Mouse (Mus musculus) megakaryocyte progenitor cell, adult 5-6 weeks (primary cell): ENCODE results near the gene Rnf39. TPM values are rescaled to one million over a fixed set of nuclear protein-coding genes. Genes with fewer than 3 reads are reported as not detected.
"Not testable (repeated sequence)": the region's sequence is repeated elsewhere in the genome, so short reads cannot be mapped to it uniquely, and the experiment has no call there.

Experiments
- ATAC-seq: replicated peaks from 2 replicates; pipeline ENCODE4 v1.8.0; 2016; ENCODE audit warnings: mild to moderate bottlenecking, moderate TSS enrichment, inconsistent platforms; ENCODE audit not compliant: poor library complexity
- total RNA-seq, 2 experiments: library from RNA; stranded (forward) in 1 of 2; stranded (reverse) in 1 of 2; fragments of 157-497, 149-512 nt in 1 of 2; fragments of 200-1000 nt in 1 of 2; gene quantifications; 2 replicates each; pipeline versions ENCODE4 v1.2.3 to v1.2.4; 2015 to 2017

Rnf39 gene
- total RNA-seq, 2 experiments from 2014 or later = not detected

DNA sequence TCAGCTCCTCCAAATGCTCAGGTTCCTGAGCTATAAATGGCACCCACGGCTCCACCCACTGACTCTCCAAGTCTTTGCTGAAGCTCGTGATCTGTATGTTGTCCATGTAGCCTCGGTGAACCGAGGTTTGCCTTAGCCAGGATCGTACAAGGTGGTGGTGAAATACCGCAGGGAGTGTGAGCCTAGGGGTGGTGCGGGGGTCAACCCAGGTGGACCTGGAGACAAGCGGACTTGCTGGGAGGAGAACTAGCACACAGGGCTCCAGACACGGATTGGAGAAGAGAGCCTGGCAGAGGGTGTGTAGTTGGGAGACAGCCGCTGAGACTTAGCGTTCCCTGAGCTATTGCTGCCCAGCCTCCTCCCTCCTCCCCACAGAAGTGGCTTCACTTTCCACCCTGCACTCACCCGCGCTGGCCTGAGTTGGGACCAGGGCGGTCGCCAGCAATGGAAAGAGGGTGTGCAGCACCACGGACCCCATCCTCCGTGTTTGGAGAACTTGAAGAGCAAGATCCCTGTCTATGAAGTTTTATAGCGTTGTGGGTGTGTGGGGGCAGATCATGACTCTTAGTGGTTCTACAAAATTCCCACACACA lies 38.6 kb downstream of the Rnf39 start, which contains the start of gene 2410137M14Rik:
TSS of gene 2410137M14Rik (minus strand) at position 17 of the 593 bp plus-strand sequence.
- ATAC-seq = peak; percentile 53

DNA sequence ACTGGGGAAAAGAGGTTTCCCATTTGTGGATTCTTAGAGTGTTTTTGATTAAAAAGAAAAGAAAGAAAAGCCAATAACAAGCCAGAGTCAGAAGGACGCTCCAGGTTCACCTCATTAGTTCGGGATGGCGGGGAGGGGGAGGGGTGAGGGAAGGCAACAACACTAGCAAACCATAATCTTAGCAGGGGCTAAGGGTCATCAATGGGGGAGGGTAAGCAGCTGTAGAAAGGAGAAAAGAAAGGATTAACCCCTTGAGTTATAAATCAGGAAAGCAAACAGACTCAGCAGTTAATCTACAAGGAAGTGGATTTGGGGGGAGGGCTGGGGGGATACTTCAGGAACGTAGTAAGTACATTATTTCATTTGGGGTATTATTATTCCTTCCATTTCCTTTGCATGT lies 39.1 kb downstream of the Rnf39 start:
- no peak for ATAC-seq

- no peak; the same call in 1 of the 2 replicates for ATAC-seq
These were observed 39.8 kb downstream of the Rnf39 start for GRCm38 (mm10) chr17:36982253-36983155.

GRCm38 (mm10) chr17:36988475-36988874 lies 45.8 kb downstream of the Rnf39 start:
- peak; percentile 38; the same call in 1 of the 2 replicates for ATAC-seq

- ATAC-seq = no peak
These were observed 46.7 kb downstream of the Rnf39 start, which contains the start of gene H2-M5 for GRCm38 (mm10) chr17:36989437-36989836. Gene H2-M5, minus strand, starts transcription at chr17:36989537.

DNA sequence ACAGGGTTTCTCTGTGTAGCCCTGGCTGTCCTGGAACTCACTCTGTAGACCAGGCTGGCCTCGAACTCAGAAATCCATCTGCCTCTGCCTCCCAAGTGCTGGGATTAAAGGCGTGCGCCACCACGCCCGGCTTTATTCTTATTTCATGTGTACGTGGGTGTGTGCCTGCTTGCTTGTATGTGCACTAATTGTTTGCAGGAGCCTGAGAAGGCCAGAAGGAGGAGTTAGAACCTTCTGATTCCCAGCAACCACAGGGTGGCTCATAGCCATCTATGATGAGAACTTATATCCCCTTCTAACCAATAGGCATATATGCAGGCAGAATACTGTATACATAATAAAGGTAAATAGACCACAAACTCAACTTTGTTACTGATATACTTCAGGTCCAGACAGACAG lies 47.9 kb downstream of the Rnf39 start:
- not testable (repeated sequence) for ATAC-seq

DNA sequence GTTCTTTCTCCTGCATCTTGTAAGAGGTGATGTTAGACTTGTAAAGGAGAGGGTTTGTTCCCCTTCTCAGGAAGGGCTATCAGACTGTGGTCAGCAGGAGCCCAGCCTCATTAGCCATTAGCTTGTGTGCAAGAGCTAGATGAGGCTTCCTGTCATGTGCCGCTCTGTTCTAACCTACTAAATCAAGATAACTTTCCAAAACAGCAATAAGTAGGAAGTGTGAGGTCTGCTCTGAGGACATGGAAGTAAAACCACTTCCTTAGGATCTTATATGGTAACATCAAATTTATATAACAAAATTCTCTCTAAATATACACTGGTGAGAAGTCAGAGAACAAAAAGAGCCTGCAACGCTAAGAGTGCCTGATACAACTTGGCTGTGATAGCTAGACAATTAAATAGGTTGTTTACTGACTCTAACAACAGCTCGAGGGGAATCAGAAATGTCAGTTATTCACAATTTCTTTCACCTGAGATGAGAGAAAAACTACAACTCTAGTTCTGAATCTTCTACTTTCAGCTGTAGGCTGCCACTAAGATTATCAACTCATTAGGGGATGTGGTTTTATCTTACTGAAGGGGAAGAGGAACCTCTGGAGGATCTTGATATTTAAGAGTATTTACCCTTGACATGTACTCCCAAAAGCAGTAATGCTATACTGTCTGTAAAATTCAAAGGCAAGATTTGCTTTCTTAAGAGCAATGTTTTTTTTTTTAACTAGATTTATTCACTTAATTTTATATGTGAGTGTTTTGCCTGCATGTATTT lies 49.8 kb downstream of the Rnf39 start:
- peak; percentile 72 for ATAC-seq

DNA sequence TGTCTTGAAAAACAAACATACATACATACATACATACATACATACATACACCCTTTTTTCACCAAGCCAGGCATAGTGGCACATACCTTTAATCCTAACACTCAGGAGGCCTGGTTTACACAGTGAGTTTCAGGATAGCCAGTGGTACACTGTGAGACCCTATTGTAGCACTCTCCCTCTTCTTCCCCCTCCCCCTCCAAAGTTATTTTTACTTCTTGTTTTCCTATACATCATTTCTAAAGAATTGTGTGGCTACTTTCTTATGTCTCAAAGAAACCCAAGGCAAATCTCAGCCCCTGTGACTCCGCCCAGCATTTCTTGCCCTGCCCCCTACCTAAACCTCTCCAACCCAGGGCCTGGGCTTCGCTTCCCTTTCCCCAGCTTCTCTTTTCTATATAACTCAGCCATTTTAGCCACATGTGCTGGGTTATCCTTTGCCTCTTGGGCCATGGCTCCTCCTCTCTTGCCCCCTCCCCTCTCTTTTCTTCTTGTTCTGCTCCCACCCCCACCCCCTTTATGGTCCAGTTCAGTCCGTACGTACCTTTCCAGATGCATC lies 51.1 kb downstream of the Rnf39 start:
- ATAC-seq = peak; percentile 45; the same call in 1 of the 2 replicates

DNA sequence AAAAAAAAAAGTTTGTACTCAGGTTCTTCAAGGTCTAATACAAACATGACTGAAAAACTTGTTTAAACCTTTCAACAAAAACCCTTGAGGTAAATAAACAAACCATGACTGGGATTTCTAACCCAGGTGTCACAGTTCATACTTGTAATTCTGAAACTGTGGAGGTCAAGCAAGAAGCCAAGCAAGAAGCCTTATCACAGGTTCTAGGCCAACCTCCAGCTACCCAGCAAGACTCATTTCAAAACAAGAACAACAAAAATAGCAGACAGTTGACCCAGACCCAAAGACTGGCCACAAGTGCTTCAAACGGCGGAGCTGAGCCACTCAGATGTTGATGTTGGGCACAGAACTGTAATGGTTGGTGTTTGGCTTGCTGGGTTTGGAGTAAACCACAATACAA lies 51.8 kb downstream of the Rnf39 start:
- no peak for ATAC-seq

GRCm38 (mm10) chr17:36995448-36995847 lies 52.7 kb downstream of the Rnf39 start:
- ATAC-seq = no peak

DNA sequence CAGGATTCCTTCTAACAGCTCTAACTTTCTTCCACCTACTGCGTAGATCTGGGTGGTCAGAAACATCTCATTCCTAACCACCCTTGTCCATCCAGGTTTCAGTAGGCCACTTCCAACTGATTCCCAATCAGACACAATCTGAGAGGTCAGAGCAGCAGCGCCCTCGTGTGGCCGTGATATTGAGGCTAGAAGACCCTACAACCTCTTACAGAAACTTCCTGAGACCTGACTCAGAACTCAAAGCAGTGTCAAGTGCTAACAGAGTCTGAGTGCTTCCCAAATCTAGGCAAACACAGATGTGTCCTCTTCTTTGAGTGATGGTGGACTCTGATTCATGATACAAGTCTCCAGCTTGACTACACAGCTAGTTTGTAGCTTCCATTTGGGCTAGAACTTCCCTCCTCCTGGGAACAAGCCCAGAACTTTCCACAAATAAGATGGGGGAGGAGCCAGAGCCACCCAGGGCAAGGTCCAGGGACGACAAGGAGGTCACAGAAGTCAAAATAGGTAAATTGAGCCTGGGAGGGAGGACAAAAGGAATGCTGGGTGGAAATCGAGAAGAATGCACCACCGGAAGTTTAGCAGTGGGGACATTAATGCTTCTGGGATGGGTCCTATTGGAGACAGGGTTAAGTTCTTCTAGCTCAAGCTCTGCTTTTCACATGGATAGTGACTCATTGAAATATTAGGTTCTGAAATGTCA lies 54.5 kb downstream of the Rnf39 start:
- peak; percentile 56 for ATAC-seq

Other genes starting within 250 kb of the Rnf39 start
- gene H2-M10.5, start 170.0 kb upstream of the Rnf39 start, total RNA-seq (2015) = not detected in 2 replicates
- not detected in 2 replicates for gene H2-M10.5, start 170.0 kb upstream of the Rnf39 start, total RNA-seq (2017)
- gene H2-M10.6, start 130.7 kb upstream of the Rnf39 start, total RNA-seq (2015) = not detected in 2 replicates
- gene H2-M10.6, start 130.7 kb upstream of the Rnf39 start, total RNA-seq (2017) = not detected in 2 replicates
- 12.3 and 13.9 TPM in 2 replicates for gene Trim26, start 105.8 kb upstream of the Rnf39 start, total RNA-seq (2015)
- 5.8 and 9.4 TPM in 2 replicates for gene Trim26, start 105.8 kb upstream of the Rnf39 start, total RNA-seq (2017)
- gene Trim15, start 75.7 kb upstream of the Rnf39 start, total RNA-seq (2015) = not detected in 2 replicates
- not detected in 2 replicates for gene Trim15, start 75.7 kb upstream of the Rnf39 start, total RNA-seq (2017)
- 0.24 and 1.8 TPM in 2 replicates for gene Trim10, start 73.3 kb upstream of the Rnf39 start, total RNA-seq (2015)
- gene Trim10, start 73.3 kb upstream of the Rnf39 start, total RNA-seq (2017) = 1.1 and 2.3 TPM in 2 replicates
- not detected in 2 replicates for gene Trim40, start 52.8 kb upstream of the Rnf39 start, total RNA-seq (2015)
- gene Trim40, start 52.8 kb upstream of the Rnf39 start, total RNA-seq (2017) = not detected in 2 replicates
- gene Trim31, start 44.8 kb upstream of the Rnf39 start, total RNA-seq (2015) = not detected in 2 replicates
- gene Trim31, start 44.8 kb upstream of the Rnf39 start, total RNA-seq (2017) = not detected in 2 replicates
- gene Ppp1r11, start 8.8 kb downstream of the Rnf39 start, total RNA-seq (2015) = 82.1 and 83.5 TPM in 2 replicates
- gene Ppp1r11, start 8.8 kb downstream of the Rnf39 start, total RNA-seq (2017) = 57.1 and 87.6 TPM in 2 replicates
- gene Znrd1, start 15.6 kb downstream of the Rnf39 start, total RNA-seq (2015) = 105 and 108 TPM in 2 replicates
- 37.2 and 53.9 TPM in 2 replicates for gene Znrd1, start 15.6 kb downstream of the Rnf39 start, total RNA-seq (2017)
- gene Znrd1as, start 15.7 kb downstream of the Rnf39 start, total RNA-seq (2015) = 3.3 and 5.5 TPM in 2 replicates
- 6.2 and 8.6 TPM in 2 replicates for gene Znrd1as, start 15.7 kb downstream of the Rnf39 start, total RNA-seq (2017)
- not detected in 2 replicates for gene 2410137M14Rik, start 38.3 kb downstream of the Rnf39 start, total RNA-seq (2015)
- gene 2410137M14Rik, start 38.3 kb downstream of the Rnf39 start, total RNA-seq (2017) = not detected in 2 replicates
- gene H2-M5, start 46.6 kb downstream of the Rnf39 start, total RNA-seq (2015) = not detected in 2 replicates
- gene H2-M5, start 46.6 kb downstream of the Rnf39 start, total RNA-seq (2017) = not detected in 2 replicates
- gene Zfp57, start 58.2 kb downstream of the Rnf39 start, total RNA-seq (2015) = 0.22 TPM in 1 of 2 replicates, not detected in the other
- 0.25 TPM in 1 of 2 replicates, not detected in the other for gene Zfp57, start 58.2 kb downstream of the Rnf39 start, total RNA-seq (2017)
- gene Mog, start 80.5 kb downstream of the Rnf39 start, total RNA-seq (2015) = not detected in 2 replicates
- gene Mog, start 80.5 kb downstream of the Rnf39 start, total RNA-seq (2017) = not detected in 2 replicates
- 2.6 and 4.3 TPM in 2 replicates for gene Gabbr1, start 103.0 kb downstream of the Rnf39 start, total RNA-seq (2015)
- 0.25 and 0.91 TPM in 2 replicates for gene Gabbr1, start 103.0 kb downstream of the Rnf39 start, total RNA-seq (2017)
- gene Olfr90, start 145.6 kb downstream of the Rnf39 start, total RNA-seq (2015) = not detected in 2 replicates
- gene Olfr90, start 145.6 kb downstream of the Rnf39 start, total RNA-seq (2017) = not detected in 2 replicates
- not detected in 2 replicates for gene Olfr91, start 155.4 kb downstream of the Rnf39 start, total RNA-seq (2015)
- not detected in 2 replicates for gene Olfr91, start 155.4 kb downstream of the Rnf39 start, total RNA-seq (2017)
- not detected in 2 replicates for gene Olfr92, start 177.2 kb downstream of the Rnf39 start, total RNA-seq (2015)
- gene Olfr92, start 177.2 kb downstream of the Rnf39 start, total RNA-seq (2017) = not detected in 2 replicates
- not detected in 2 replicates for gene Olfr93, start 218.6 kb downstream of the Rnf39 start, total RNA-seq (2015)
- not detected in 2 replicates for gene Olfr93, start 218.6 kb downstream of the Rnf39 start, total RNA-seq (2017)